Mouse (Mus musculus) bone marrow, adult 2 months (tissue): Measurements from ENCODE around the gene Afmid.

ENCODE experiments used
- CTCF ChIP-seq: fragments of 200-500 bp; IDR thresholded peaks from 2 replicates; pipeline ENCODE4 v1.5.1; 2011; ENCODE audit warnings: low read length, control low read depth; ENCODE audit not compliant: control insufficient read depth, insufficient read depth
- POLR2A ChIP-seq: fragments of 200-500 bp; IDR thresholded peaks from 2 replicates; pipeline ENCODE4 v1.6.1; 2011; ENCODE audit warnings: low read depth, mild to moderate bottlenecking, control low read depth, low read length, borderline replicate concordance; ENCODE audit not compliant: control insufficient read depth

- TF ChIP-seq CTCF (no peak), POLR2A (no peak)
Measured at GRCm38 (mm10) chr11:117878892-117879291, 53.2 kb downstream of the Afmid start.
